Mouse (Mus musculus) intestine, embryonic 15.5 days (tissue): Measurements from ENCODE around the gene Bin2. TPM values are rescaled to one million over a fixed set of nuclear protein-coding genes. Genes with fewer than 3 reads are reported as not detected.

ENCODE experiments used
- ATAC-seq: fragments of 200-750 bp; cut with Nextera tagmentation; 2 replicates; pipeline ENCODE4 v1.8.0; 2017; ENCODE audit warnings: moderate TSS enrichment, moderate library complexity
- H3K27ac ChIP-seq: fragments of 300-500 bp; sonication (generic); 2 replicates; pipeline ENCODE4 v1.5.1; 2015; ENCODE audit warnings: mild to moderate bottlenecking, inconsistent platforms
- H3K27me3 ChIP-seq: fragments of 300-500 bp; sonication (generic); replicated peaks from 2 replicates; pipeline ENCODE4 v1.6.1; 2015; ENCODE audit warnings: inconsistent platforms
- H3K36me3 ChIP-seq: fragments of 300-500 bp; sonication (generic); 2 replicates; pipeline ENCODE4 v1.6.1; 2015; ENCODE audit warnings: inconsistent platforms
- H3K4me1 ChIP-seq: fragments of 300-500 bp; sonication (generic); replicated peaks from 2 replicates; pipeline ENCODE4 v1.6.1; 2015; ENCODE audit warnings: inconsistent platforms
- H3K4me2 ChIP-seq: fragments of 300-500 bp; sonication (generic); replicated peaks from 2 replicates; pipeline ENCODE4 v1.6.1; 2015; ENCODE audit warnings: mild to moderate bottlenecking, inconsistent platforms
- H3K4me3 ChIP-seq: fragments of 300-500 bp; sonication (generic); replicated peaks from 2 replicates; pipeline ENCODE4 v1.5.1; 2015; ENCODE audit warnings: inconsistent platforms
- H3K9ac ChIP-seq: fragments of 300-500 bp; sonication (generic); 2 replicates; pipeline ENCODE4 v1.6.1; 2015; ENCODE audit warnings: inconsistent platforms
- H3K9me3 ChIP-seq: fragments of 300-500 bp; sonication (generic); 2 replicates; pipeline ENCODE4 v1.6.1; 2016; ENCODE audit warnings: inconsistent platforms
- WGBS: fragments of 180-500 bp; shearing (Covaris S2); methylation state at CpG from one replicate; pipeline ENCODE4 v1.1.7; 2015; 5-methylcytosine and 5-hydroxymethylcytosine counted together
- polyA plus RNA-seq: library from polyadenylated mRNA; unstranded; fragments of >200 nt; fragmentation: Nextera tagmentation; extraction: Ambion mirVana; gene quantifications from 2 replicates; pipeline ENCODE4 v1.2.1, GENCODE M21; 2015

The Bin2 gene
- polyA plus RNA-seq, 1 experiment from 2014 or later: 6.7 TPM

DNA sequence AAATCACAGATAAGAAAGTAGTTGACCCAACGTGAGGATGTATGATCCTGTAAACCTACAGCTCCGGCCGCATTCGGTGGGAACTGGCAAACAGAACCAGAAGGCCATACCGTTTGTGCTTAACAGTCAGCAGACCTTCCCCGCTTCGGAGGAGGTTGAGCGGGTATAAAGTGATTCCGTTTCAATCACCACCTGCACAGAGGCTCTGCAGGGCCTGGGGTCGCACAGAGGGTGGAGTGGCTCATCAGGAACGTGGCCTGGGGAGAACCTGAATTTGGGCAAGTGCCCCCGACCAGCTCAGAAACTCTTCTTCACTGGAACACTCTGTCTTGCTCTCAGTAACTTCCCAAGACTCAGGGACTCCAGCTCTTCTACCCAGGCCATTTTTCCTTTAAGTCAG is 2.5 kb downstream of the Bin2 start:
- peak overlapping the region; percentile 35; the same call in 1 of the 2 replicates for H3K4me2 ChIP-seq
- no peak overlapping the region for H3K9ac ChIP-seq
- 23% methylated on average over 12 of the region's 12 CpGs for WGBS
- H3K27ac ChIP-seq: peak overlapping the region; percentile 84
- no peaks in the 10 kb centered on the region for H3K36me3 ChIP-seq
- peaks cover 22% of the 10 kb centered on the region; the same call in 1 of the 2 replicates for H3K4me1 ChIP-seq
- H3K4me3 ChIP-seq: no peak overlapping the region
- H3K27me3 ChIP-seq: no peaks in the 10 kb centered on the region
- H3K9me3 ChIP-seq: no peaks in the 10 kb centered on the region
- ATAC-seq: no peak

DNA sequence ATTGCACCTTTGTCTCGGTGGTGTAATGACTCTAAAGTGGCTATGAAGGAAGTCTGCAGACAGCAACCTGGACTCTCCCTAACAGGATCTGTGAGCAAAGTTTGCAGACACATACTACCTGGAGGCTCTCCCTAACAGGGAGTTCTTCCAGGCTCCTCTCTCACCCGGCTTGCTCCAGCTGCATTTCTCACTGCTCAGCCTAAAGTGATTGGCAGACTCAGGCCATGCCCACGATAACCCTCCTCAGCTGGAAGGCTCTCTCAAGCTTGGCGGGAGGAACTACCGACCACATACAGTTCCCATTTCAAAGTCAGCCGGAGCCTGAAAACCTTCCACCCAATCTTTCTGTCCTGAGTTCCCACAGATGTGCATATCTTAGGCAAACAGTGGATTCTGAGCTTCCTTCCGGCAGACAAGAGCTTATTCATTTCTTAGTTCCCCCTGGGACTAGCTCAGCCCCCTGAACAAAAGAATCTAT is 3.1 kb downstream of the Bin2 start:
- WGBS: 3% methylated on average over 7 of the region's 7 CpGs
- peak overlapping the region; percentile 84 for H3K27ac ChIP-seq
- H3K4me2 ChIP-seq: peak overlapping the region; percentile 35
- H3K9ac ChIP-seq: no peak overlapping the region; the same call in 1 of the 2 replicates
- no peaks in the 10 kb centered on the region for H3K9me3 ChIP-seq
- H3K4me1 ChIP-seq: peaks cover 22% of the 10 kb centered on the region; the same call in 1 of the 2 replicates
- no peak overlapping the region for H3K4me3 ChIP-seq
- ATAC-seq: peak; percentile 57
- H3K36me3 ChIP-seq: no peaks in the 10 kb centered on the region
- no peaks in the 10 kb centered on the region for H3K27me3 ChIP-seq

DNA sequence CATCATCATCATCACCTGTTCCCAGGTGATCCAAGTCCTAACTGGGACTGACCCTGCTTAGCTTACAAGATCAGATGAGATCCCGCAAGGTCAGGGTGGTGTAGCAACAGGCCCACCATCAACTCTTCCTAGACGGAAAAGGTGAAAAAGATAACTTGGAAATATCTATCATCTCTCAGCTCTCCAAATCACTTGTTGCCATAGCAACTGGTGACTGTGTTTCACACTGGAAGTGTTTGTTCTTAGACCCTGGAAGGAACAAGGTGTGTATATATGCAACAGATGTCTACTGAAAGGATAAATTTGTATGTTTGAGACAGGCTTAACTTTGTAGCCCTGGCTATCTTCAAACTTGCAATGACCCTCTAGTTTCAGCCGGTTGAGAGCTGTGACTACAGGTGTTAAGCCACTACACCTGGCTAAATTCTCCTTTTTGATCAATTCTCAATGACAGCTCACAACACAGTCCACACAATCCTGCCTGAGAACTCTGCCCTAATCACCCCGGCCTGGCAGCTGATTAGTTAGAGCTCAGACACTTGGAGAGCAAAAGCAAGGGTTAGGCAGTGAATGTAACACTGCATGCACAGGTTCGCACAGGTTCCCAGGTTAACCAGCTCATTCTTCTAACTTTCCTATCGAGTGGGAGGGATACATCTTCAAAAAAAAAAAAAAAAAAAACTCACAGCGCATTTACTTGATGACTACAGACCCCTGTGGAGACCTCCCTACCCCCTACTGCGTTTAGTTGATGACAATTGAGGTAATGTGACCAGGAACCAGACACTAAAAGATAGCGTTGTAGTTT is 3.7 kb downstream of the Bin2 start:
- Histone ChIP-seq H3K27me3 (no peaks in the 10 kb centered on the region), H3K4me3 (no peak overlapping the region), H3K4me1 (peaks cover 22% of the 10 kb centered on the region; the same call in 1 of the 2 replicates), H3K27ac (peak overlapping the region; percentile 84), H3K9ac (no peak overlapping the region), H3K36me3 (no peaks in the 10 kb centered on the region), H3K4me2 (peak overlapping the region; percentile 35; the same call in 1 of the 2 replicates), H3K9me3 (no peaks in the 10 kb centered on the region)
- whole genome bisulfite sequencing: 27% methylated on average over 9 of the region's 9 CpGs
- ATAC-seq: peak; percentile 36

DNA sequence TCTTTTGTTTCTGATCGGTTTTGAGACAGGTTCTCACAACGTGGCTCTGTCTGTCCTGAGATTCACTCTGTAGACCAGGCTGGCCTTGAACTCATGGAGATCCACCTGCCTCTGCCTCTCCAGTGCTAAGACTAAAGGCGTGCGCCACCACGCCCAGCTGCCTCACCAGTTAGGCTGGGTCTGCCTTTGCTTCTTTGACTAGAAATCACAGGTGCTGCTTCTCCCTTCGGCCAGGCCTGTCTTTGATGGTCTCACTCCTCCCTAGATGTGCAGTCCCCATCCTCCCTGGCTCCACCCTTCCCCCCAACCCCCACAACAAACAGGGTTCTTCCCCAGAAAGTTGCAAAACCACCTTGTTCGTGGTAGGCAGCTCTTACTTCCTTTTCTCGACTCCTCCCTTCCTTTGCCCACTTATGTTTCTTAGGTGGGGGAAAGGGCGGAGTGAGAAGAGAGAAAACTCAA is 4.5 kb downstream of the Bin2 start:
- Histone ChIP-seq H3K27me3 (no peaks in the 10 kb centered on the region), H3K4me2 (no peak overlapping the region), H3K4me3 (no peak overlapping the region), H3K4me1 (peaks cover 22% of the 10 kb centered on the region; the same call in 1 of the 2 replicates), H3K9me3 (no peaks in the 10 kb centered on the region), H3K9ac (no peak overlapping the region), H3K27ac (no peak overlapping the region), H3K36me3 (no peaks in the 10 kb centered on the region)
- no peak for ATAC-seq
- 70% methylated on average over 9 of the region's 9 CpGs for WGBS

DNA sequence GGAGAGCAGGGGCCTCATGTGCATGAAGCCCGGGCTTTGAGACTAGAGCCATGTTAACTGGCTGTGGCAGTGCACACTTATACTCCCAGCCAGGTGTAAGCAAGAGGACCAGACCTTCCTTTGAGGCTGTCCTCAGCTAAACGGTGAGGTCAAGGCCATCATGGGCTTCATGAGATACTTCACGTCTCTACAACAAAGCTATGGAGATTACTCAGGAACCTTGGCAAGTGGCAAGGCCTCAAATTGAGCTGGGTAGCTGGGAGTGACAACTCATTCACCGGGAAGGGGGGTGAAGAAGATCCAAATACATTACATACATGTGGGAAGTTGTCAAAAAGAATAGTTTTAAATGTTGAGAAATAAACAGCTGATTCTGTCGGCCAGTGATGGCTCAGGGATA is 8.5 kb downstream of the Bin2 start:
- Histone ChIP-seq H3K9ac (no peak overlapping the region), H3K36me3 (no peaks in the 10 kb centered on the region), H3K4me1 (peaks cover 11% of the 10 kb centered on the region; the same call in 1 of the 2 replicates), H3K4me3 (no peak overlapping the region), H3K9me3 (no peaks in the 10 kb centered on the region), H3K27ac (no peak overlapping the region), H3K4me2 (no peak overlapping the region), H3K27me3 (no peaks in the 10 kb centered on the region)
- WGBS: 86% methylated on average over 5 of the region's 5 CpGs
- no peak for ATAC-seq

DNA sequence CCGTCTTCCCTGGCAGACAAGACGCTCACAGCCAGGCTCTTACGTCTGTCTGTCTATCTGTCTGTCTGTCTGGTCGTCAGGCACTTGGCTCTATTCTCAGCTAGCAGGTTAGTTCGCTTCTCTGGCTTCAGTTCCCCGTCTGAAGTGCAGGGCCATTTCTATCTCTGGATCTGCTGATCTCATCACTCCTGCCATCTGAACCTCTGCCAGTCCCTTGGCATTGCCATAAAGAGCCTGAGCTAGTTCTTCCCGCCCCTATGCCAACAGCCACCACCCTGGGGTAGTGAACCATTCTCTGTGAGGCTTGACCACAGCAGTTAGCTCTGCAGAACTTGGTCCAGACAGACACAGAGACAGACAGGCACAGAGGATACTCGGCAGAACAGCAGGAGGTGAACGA is 9.0 kb downstream of the Bin2 start:
- ATAC-seq: no peak

DNA sequence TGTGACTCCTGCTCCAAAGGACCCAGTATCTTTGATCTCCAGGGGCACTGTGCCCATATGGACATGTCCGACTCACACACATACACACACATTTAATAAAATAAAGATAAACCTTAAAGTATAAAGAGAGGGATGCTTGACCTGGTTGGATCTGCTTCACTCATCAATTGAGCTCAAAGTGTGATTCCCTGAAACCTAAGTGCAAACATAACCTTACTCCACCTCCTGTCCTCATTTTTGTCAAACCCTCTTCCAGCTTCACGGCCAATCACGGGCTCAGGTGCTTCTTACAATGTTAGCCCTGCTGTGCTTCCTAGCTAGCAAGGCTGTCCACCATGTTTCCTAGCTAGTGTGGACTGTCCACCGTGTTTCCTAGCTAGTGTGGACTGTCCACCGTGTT is 14.2 kb downstream of the Bin2 start:
- no peaks in the 10 kb centered on the region for H3K27me3 ChIP-seq
- H3K27ac ChIP-seq: no peak overlapping the region
- H3K9me3 ChIP-seq: no peaks in the 10 kb centered on the region
- H3K9ac ChIP-seq: no peak overlapping the region
- H3K36me3 ChIP-seq: no peaks in the 10 kb centered on the region
- WGBS: 81% methylated on average over 5 of the region's 5 CpGs
- H3K4me1 ChIP-seq: 0 out of 2 replicates have a peak, but pooled peaks cover 2% of the 10 kb centered on the region
- H3K4me2 ChIP-seq: no peak overlapping the region
- no peak overlapping the region for H3K4me3 ChIP-seq
- ATAC-seq: no peak

More for the DNA sequence above, 9.0 kb downstream of the Bin2 start:
- Histone ChIP-seq H3K27ac (no peak overlapping the region), H3K36me3 (no peaks in the 10 kb centered on the region), H3K4me1 (peaks cover 6% of the 10 kb centered on the region; the same call in 1 of the 2 replicates), H3K27me3 (no peaks in the 10 kb centered on the region), H3K9ac (no peak overlapping the region), H3K9me3 (no peaks in the 10 kb centered on the region), H3K4me2 (no peak overlapping the region), H3K4me3 (no peak overlapping the region)
- WGBS: 87% methylated on average over 9 of the region's 9 CpGs

DNA sequence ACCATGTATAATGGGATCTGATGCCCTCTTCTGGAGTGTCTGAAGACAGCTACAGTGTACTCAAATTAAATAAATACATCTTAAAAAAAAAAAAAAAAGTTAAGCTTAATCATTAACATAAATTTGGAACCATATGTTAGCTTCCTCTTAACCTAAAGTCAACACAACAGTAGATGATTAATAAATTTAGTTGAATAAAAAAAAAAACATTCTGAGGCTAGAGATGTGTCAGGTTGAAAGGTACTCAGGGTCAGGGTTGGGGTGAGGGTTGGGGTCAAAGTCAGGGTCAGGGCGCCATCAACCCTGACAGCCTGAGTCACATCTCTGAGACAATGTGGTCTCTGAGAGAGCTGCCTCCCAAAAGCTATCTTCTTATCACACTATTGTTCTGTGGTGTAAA is 15.1 kb downstream of the Bin2 start:
- Histone ChIP-seq H3K4me3 (no peak overlapping the region), H3K4me2 (no peak overlapping the region), H3K27ac (no peak overlapping the region), H3K27me3 (no peaks in the 10 kb centered on the region), H3K36me3 (no peaks in the 10 kb centered on the region), H3K4me1 (0 out of 2 replicates have a peak, but pooled peaks cover 2% of the 10 kb centered on the region), H3K9ac (no peak overlapping the region), H3K9me3 (no peaks in the 10 kb centered on the region)
- 84% methylated on average over 1 of the region's 1 CpGs for WGBS
- ATAC-seq: no peak

DNA sequence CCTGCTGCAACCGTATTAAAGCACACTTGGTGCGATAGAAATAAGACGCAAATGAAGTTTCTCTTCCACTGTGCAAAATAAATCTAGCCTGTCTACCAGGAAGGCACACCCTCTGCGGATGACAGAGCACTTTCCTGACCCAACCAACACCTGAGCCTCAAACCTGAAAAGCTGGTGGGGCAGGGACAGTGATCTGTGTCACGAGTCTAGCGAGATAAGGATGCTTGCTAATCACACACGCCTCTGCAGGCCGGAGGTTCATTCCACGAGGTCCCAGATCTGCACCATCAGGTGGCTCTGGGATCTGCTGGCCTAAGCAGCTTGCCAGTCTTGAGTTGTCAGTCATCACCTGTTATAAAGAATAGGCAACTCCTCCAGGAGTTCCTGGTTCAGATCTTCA is 17.7 kb downstream of the Bin2 start:
- WGBS: 55% methylated on average over 9 of the region's 9 CpGs

DNA sequence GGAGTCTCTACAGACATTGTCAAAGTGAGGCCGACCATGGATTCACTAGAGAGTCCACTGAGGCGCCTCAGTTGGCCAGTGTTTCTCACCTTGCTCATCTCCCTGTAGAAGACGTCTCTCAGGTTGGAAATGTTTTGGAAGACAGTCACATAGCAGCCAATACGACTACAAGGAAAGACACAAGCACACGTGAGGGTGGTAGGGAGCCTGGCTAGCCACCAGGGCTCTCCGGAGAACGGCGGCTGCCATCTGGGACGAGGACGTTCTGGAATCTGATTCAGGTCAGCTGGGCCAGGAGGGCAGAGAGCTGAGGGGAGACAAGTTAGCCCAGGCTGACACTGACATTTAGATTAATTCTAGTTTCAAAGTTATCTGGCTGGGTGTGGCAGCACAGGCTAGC is 19.2 kb downstream of the Bin2 start:
- H3K9ac ChIP-seq: no peak overlapping the region
- H3K27me3 ChIP-seq: no peaks in the 10 kb centered on the region
- H3K4me3 ChIP-seq: no peak overlapping the region
- WGBS: 84% methylated on average over 10 of the region's 10 CpGs
- ATAC-seq: no peak
- no peaks in the 10 kb centered on the region for H3K9me3 ChIP-seq
- H3K4me2 ChIP-seq: no peak overlapping the region
- H3K4me1 ChIP-seq: 0 out of 2 replicates have a peak, but pooled peaks cover 2% of the 10 kb centered on the region
- H3K36me3 ChIP-seq: no peaks in the 10 kb centered on the region
- H3K27ac ChIP-seq: no peak overlapping the region

More for the DNA sequence above, 17.7 kb downstream of the Bin2 start:
- peak; percentile 92 for ATAC-seq
- H3K27ac ChIP-seq: peak overlapping the region; percentile 17; the same call in 1 of the 2 replicates
- no peaks in the 10 kb centered on the region for H3K36me3 ChIP-seq
- H3K9me3 ChIP-seq: no peaks in the 10 kb centered on the region
- H3K27me3 ChIP-seq: no peaks in the 10 kb centered on the region
- no peak overlapping the region for H3K9ac ChIP-seq
- H3K4me3 ChIP-seq: no peak overlapping the region
- H3K4me1 ChIP-seq: 0 out of 2 replicates have a peak, but pooled peaks cover 2% of the 10 kb centered on the region
- H3K4me2 ChIP-seq: peak overlapping the region; percentile 20; the same call in 1 of the 2 replicates

DNA sequence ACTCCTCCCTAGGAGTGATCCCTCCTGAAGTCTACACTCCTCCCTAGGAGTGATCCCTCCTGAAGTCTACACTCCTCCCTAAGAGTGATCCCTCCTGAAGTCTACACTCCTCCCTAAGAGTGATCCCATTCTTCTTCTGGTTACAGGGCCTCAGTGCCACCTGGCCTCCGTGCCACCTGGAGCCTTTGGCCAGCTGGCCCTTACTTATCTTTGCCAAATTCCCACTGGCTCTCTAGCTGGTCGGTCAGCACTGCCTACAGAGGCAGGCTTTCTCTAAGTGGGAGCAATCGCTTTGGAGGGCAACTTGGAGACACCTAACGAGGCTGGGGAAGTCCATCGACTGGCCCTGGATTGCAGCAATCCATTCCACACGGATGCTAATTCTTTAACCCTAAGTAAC is 23.2 kb downstream of the Bin2 start:
- Histone ChIP-seq H3K27me3 (no peaks in the 10 kb centered on the region), H3K27ac (no peak overlapping the region), H3K4me3 (no peak overlapping the region), H3K4me1 (0 out of 2 replicates have a peak, but pooled peaks cover under 1% of the 10 kb centered on the region), H3K9me3 (no peaks in the 10 kb centered on the region), H3K9ac (no peak overlapping the region), H3K36me3 (no peaks in the 10 kb centered on the region), H3K4me2 (no peak overlapping the region)
- ATAC-seq: no peak
- 76% methylated on average over 6 of the region's 6 CpGs for WGBS

DNA sequence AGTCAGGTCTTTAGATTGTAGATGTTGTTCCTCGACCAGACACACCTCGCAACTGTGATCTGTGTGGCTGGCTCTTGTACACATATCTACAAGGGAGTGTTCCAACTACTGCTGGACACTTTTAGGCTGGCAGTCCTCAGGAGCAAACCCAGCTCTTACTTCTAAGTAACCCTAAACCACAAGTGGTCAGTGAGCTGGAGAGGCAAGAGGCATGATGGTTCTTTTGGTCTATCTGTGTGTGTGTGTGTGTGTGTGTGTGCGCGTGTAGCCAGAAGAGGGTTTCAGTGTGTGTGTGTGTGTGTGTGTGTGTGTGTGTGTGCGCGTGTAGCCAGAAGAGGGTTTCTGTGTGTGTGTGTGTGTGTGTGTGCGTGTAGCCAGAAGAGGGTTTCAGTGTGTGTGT is 26.9 kb downstream of the Bin2 start:
- H3K4me1 ChIP-seq: no peaks in the 10 kb centered on the region
- H3K36me3 ChIP-seq: no peaks in the 10 kb centered on the region
- no peak overlapping the region for H3K4me3 ChIP-seq
- no peaks in the 10 kb centered on the region for H3K9me3 ChIP-seq
- H3K4me2 ChIP-seq: no peak overlapping the region
- WGBS: 90% methylated on average over 7 of the region's 7 CpGs
- ATAC-seq: no peak
- H3K9ac ChIP-seq: no peak overlapping the region
- no peak overlapping the region for H3K27ac ChIP-seq
- H3K27me3 ChIP-seq: peaks cover 7% of the 10 kb centered on the region; the same call in 1 of the 2 replicates
